Mouse (Mus musculus): ENCODE measurements around the gene Nlgn2.
"Not testable (repeated sequence)": the region's sequence is repeated elsewhere in the genome, so short reads cannot be mapped to it uniquely, and the experiment has no call there.

Gene Nlgn2

DNA sequence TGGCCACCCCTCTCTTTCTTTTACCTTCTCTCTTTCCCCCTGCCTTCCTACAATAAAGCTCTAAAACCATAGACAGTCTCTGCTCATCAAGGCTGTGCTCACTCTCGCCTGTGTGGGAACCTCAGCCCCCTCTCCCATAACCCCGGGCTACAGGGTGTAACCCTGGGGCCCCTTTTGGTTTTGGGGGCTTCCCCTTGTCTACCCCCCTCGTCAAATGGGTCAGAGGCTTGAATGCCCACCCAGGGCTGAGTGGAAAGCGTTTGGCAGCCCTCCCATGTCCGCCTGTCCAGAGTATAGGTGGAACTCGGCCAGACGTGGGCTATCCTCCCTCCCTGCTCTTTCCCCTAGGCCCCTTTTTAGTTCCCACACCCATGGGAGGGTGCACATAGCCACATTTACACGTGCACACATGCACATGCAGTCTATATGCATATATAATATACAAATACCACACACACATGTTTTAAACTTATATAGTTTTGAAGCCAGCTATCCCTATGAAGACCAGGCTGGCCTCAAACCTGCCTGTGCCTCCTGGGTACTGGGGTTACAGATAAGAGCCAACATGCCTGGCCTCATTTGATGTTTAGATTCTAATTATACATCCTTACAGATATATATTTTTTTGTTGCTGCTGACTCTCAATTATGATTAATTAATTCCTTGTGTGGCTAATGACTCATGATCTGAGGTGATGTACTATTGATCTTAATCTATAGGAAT is 26.7 kb upstream of the Nlgn2 start:
- no peak for DNase-seq (ENCODE audit: low read depth)

GRCm38 (mm10) chr11:69863729-69864128 is 26.1 kb upstream of the Nlgn2 start:
- DNase-seq (ENCODE audit: low read depth), result not testable (repeated sequence)

DNA sequence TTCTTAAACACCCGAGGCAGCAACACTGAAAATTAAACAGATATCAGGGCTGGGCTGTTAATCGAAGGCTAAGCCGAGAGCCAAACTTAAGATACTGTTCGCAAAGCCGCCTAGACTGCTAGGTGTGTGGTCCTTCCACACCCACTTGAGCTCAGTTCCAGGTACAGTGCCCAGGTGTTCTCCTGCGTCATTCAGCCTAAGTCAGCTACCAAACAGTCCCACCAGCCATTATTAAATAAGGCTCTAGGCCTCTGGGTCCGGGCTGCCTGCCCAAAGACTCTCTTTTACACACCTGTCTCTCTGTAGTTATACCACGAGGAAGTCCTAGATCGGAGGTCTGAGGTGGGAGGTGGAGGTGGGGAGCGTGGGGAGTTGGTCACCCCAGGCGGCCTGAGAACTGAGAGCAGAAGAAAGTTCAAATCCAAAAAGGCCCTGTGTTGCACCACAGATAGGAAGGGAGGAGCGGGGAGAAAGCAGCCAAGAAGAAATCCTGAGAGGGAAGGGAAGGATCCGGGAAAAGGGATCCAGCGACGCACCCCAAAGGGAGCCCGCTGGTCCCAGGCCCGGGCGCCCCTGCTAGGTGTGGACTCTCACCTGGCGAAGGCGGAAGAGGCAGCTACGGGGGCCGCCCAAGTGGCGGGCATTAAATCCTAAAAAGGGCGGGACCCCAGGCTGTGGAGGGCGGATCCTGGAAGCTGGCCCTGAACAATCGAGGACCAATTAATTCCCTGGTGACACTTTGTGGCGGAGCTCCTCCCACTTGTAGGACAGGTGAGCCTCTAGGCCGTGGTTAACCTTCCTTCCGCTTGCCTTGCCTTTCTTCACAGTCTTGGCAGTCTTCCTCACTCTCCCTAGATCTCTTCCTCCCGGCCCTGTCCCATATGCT is 20.8 kb upstream of the Nlgn2 start, which contains the start of gene Tnk1:
Gene Tnk1 (minus strand): TSS at position 618 of the 886 bp plus-strand sequence.
- no peak for DNase-seq (ENCODE audit: low read depth)

DNA sequence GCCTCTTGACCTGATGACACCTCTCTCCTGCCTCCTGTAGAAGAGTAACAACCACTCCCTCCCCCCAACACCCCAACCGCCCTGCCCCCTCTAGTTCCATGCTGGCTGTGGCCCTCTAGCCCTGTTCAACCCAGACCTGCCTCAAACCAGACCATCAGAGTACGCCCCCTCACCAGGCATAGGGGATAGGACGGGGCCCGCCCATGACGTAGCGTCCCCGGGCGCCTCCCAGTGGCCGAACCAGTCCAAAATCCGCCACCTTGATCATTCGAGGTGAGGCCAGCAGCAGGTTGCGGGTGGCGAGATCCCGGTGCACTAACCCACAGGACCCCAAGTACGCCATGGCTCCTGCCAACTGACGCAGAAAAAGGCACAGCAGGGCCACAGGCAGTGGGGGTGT is 17.8 kb upstream of the Nlgn2 start:
- DNase-seq (ENCODE audit: low read depth), result no peak

- no peak for DNase-seq (ENCODE audit: low read depth)
These were observed 17.1 kb upstream of the Nlgn2 start for GRCm38 (mm10) chr11:69854680-69855079.

DNA sequence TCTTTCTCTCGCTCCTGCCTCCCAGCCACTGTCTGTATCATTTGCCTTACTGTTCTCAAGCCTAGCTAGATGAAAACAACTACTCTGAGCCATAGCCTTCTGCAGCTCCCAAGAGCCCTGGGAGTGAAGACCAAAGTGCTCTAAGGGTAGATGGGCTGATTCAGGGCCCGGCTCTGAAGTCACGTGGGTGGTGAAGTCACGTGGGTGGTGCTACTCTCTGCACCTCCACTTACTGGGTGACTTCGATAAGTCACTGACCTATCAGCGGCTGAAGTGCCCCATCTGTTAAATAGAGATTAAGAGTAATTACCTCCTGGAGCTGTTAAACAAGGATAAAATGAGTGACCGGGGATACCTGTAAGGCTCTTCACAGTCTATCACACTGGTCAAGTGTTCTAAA is 16.4 kb upstream of the Nlgn2 start:
- peak; percentile 73 for DNase-seq (ENCODE audit: low read depth)

DNA sequence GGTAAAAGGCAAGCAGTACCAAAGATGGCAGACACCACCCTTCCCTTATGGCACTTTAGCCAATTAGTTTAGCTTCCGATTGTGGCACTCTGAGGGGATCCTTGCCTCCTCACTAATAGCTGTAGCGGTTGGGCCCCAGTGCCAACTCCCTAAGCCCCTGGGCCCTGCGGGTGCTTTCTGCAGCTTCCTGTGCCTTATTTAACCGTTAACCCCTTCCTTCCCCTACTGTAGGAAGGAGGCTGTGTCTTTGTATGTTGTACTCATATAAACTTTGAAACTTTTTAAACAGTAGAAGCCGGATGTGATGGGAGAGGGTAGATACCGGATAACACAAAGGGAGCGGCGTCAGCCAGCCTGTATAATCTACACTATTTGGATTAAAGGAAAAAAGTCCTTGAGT is 13.2 kb upstream of the Nlgn2 start:
- DNase-seq (ENCODE audit: low read depth), result no peak

GRCm38 (mm10) chr11:69849884-69850283 is 12.3 kb upstream of the Nlgn2 start:
- DNase-seq (ENCODE audit: low read depth), result no peak

DNA sequence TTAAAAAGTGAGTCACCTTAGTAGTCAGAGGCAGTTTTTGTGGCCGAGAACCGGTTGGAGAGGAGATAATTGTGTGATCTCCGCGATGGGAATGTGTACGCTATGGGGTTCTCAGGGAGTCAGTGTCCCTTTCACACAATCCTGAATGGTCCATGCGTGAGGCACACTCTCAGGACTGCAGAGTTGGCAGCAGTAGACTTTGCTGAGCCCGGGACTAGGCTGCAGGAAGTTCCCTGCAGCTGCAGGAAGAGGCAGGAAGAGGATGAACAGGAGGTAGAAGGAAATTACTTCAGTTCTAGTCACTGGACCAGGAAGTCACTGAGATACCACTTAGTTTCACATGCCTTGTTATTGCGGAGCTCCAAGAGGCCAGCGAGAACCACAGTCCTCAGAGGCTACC is 11.5 kb upstream of the Nlgn2 start:
- DNase-seq (ENCODE audit: low read depth), result no peak

DNA sequence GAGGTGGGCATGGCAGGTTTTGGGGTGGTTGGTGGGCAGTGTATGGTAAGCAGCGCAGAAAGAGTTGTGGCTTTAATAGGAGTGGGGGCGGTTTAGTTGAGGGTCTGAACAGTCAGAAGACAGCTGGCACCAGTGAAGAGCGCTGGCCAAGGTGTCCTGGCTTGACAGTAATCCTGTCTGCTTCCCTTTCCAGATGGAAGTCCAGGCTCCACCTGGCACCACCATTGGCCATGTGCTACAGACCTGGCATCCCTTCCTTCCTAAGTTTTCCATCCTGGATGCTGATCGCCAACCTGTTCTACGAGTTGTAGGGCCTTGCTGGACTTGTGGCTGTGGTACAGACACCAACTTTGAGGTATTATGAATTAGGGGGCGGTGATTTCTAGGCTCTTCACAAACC is 10.4 kb upstream of the Nlgn2 start:
- DNase-seq (ENCODE audit: low read depth), result no peak

DNA sequence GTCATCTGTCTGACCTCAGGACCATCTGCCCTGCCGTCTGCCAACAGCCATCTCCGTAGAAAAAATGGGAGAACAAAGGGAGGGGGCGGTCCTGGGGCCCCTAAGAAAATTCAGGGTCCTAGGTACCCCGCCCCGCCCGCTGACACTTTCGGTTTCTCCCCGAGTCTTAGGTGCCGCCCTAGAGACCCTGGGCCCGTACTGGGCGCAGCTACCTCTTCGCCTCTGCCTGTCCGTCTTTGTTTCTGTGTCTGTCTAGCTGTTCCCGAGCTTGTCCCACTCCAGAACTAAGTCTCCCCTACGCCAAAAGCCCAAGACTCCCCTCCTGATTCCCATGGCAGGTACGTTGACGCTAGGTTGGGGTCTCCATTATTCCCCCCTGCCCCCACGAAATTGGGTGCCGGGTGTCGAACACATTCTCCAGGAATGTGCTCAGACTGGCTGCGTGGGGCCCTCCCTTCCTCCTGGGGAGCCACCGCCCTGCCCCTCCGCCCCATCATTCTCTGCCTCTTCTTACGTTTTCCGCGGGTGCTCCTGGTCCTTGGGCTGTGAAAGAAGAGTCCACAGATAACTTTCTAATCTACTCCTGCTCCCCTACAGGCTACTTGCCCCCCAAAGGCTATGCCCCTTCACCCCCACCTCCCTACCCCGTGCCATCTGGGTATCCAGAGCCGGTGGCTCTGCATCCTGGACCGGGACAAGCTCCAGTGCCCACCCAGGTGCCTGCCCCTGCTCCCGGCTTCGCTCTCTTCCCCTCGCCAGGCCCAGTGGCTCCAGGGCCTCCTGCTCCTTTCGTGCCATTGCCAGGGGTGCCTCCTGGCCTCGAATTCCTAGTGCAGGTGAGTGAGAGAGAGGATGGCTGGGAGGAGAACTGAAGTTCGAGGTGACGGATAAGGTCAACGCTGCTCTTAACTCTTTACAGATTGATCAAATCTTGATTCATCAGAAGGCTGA is 9.4 kb upstream of the Nlgn2 start:
- no peak for DNase-seq (ENCODE audit: low read depth)

DNA sequence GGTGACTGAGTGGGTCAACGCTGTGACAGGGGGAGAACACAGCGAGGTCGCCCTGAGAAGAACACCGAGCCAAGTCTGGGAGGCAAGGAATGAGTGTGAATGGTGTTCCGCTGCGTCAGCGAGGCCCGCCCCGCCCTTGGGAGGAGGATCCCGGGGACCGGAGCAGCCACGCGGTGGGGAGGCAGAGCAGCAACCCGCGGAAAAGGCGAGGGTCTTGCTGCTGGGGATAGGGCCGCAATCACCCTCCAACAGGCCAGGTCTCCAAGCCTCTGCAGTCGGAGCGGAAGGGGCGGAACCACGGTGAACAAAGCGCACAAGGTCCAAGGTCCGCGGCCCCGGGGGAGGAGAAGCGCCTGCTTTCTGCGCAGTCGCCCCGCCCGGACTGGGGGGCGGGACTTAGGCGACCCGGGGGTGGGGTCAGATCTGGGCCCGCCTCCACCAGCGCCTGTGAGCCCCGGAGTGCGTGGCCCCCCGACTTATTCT is 8.7 kb upstream of the Nlgn2 start, which contains the start of gene Plscr3:
Gene Plscr3 (plus strand): TSS at position 179 of the 483 bp plus-strand sequence.
- DNase-seq (ENCODE audit: low read depth), result peak; percentile 87

DNA sequence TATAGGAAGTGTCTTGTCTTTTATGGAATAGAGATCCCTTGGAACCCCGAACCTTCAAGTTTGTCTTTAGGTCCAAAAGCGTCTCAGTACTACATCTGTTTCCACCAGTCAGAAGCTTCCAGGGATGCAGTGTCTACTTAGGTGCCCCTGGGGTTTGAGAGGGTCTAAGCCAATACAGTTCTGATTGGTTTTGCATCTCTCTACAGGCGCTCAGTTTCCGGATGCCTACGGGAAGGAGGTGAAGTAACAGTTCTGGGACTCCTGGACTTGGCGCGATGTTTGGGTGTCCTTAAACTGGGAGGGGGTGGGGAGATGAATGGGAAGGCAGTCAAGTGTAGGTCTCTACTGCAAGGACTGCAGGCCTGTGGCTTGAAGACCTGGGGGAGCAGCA is 1.1 kb upstream of the Nlgn2 start:
- DNase-seq (ENCODE audit: low read depth), result no peak

DNA sequence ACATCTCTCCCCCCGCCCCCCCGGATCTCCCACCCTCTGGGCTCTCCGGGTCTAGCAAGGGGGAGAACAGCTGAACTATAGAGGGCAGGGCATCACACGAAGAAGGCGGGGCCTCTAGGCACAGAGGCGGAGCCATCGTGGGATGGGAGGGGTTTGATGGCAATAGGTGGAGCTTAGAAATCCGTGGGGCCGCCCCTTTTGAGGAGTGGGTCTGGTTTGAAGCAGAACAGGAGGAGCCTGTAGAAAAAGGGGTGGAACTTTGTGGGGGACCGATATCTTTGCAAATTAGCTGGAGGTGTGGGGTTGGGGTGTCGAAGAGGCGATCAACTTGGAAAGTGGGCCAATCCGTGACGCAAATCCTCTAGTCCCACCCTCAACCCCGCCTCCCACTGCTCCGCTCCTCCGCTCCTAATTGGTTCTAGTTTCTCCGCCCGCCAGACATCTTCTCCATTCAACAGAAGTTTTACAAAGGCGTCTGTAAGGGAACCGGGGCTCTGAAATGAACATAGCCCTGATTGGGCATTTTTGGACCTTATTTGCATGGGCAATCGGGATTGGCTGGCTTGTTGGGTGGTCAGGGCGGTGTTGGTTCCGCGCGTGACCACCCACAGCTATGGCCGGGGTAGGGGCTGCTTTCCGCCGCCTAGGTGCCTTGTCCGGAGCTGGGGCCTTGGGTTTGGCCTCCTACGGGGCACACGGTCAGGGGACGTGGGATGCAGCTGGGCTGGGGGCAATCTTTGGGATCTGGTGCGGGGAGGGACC is 549 bp upstream of the Nlgn2 start, which contains the start of gene Tmem256:
Gene Tmem256 (plus strand): TSS at position 563 of the 762 bp plus-strand sequence.
- DNase-seq (ENCODE audit: low read depth), result peak; percentile 98

DNA sequence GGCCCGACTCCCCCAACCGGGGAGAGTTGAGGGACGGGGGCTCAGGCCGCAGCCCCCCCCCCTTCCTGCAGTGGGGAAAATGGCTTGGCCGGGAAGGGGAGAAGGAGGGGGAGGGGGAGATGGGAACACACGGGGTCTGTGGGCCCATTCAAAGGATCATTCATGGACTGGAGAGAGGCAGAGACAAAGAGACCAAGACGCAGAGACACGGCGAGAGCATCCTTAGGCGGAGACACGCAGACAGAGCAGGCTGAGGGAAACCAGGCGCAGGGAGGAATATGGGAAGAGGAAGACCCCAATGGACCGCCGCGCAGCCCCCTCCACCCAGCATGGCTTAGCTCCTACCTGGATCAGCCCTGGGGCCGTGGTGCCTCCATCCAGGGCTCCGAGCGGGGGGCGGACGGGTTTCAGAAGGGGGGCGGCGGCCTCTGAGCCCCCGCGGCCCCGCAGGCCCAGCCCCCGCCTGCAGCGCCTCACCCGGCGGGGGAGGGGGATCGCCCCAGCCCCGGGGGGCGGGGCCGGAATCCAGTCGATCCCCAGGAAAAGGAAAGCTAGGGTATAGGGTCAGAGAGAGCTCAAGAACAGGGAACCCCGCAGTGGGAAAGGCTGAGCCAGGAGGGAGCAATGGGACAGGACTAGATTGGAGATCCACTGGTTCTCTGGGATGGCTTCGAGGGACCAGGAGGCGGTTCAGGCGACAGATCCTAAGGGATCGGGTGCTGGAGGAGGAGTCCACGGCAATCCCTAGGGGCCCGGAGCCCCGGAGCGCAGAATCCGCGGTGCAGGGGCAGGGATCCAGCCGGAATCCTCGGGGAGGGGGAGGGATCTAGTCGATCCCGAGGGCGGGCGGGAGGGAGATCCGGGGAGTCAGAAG is 644 bp downstream of the Nlgn2 start:
- DNase-seq (ENCODE audit: low read depth), result no peak

GRCm38 (mm10) chr11:69835966-69836335 is 1.6 kb downstream of the Nlgn2 start:
- no peak for DNase-seq (ENCODE audit: low read depth)

GRCm38 (mm10) chr11:69835326-69835965 is 2.1 kb downstream of the Nlgn2 start:
- no peak for DNase-seq (ENCODE audit: low read depth)

DNA sequence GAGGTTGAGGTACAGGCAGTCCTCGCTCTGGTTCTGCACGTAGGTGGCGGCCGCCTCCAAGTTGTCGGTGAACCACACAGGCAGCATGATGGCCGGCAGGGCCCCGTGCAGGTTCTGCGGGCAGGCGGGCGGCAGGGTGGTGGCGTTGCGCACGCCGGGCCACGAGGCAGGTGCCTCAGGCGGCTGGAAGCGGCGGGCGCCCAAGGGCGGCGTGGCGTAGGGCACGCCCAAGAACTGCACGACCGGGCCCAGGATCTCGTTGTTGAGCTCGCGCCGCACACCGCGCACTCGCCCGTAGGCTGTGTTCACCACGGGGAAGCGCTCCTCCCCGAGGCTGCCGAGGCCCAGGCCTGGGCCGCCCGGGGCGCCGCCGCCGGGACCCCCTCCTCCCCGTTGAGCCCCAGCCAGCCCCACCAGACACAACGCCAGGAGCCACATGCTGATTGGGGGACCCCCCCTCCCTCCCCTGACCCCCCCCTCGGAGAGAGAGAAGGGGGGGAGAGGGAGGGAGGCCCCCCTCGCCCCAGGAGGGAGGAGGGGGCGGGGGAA is 3.5 kb downstream of the Nlgn2 start:
- no peak for DNase-seq (ENCODE audit: low read depth)

DNA sequence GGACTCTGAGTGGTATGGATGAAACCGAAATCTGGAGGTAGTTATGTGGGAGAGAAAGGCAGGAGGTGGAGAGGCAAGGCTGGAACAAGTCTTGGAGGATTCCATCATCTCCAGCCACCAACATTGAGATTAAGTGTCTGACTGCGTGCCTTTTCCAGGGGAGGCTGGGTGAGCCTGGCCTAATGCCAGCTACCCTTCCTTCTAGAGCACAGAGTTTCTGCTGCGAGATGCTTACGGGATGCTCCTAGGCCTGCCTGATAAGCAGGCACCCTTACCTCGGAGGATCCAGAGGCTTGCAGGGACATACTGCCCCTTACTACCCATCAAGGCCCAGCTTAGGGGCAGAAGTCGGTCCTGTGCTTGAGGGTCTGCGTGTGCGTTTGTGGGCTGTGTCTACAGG is 4.0 kb downstream of the Nlgn2 start:
- no peak for DNase-seq (ENCODE audit: low read depth)
